Mouse (Mus musculus) intestine, embryonic 14.5 days (tissue): ENCODE results near the gene Thap12. TPM values are rescaled to one million over a fixed set of nuclear protein-coding genes. Genes with fewer than 3 reads are reported as not detected.

ENCODE experiments used
- ATAC-seq: fragments of 200-750 bp; cut with Nextera tagmentation; replicated peaks from 2 replicates; pipeline ENCODE4 v1.8.0; 2017; ENCODE audit warnings: low read depth, moderate number of reproducible peaks, moderate TSS enrichment, moderate library complexity; ENCODE audit not compliant: low FRiP score, low TSS enrichment
- DNase-seq: peaks from one replicate; pipeline ENCODE4 v3.0.0-alpha.2; 2018; ENCODE audit warnings: low spot score
- H3K27ac ChIP-seq: fragments of 300-500 bp; sonication (generic); 2 replicates; pipeline ENCODE4 v1.5.1; 2014; ENCODE audit warnings: low read depth, mild to moderate bottlenecking, control low read depth
- H3K27me3 ChIP-seq: fragments of 300-500 bp; sonication (generic); replicated peaks from 2 replicates; pipeline ENCODE4 v1.6.1; 2014; ENCODE audit warnings: low read length, control low read depth; ENCODE audit not compliant: control insufficient read depth, insufficient read depth
- H3K36me3 ChIP-seq: fragments of 300-500 bp; sonication (generic); 2 replicates; pipeline ENCODE4 v1.6.1; 2014; ENCODE audit warnings: low read length, control low read depth; ENCODE audit not compliant: control insufficient read depth, insufficient read depth
- H3K4me1 ChIP-seq: fragments of 300-500 bp; sonication (generic); replicated peaks from 2 replicates; pipeline ENCODE4 v1.6.1; 2014; ENCODE audit warnings: low read length, control low read depth, mixed read lengths; ENCODE audit not compliant: control insufficient read depth, insufficient read depth
- H3K4me2 ChIP-seq: fragments of 300-500 bp; sonication (generic); 2 replicates; pipeline ENCODE4 v1.6.1; 2014; ENCODE audit warnings: low read length
- H3K4me3 ChIP-seq: fragments of 300-500 bp; sonication (generic); 2 replicates; pipeline ENCODE4 v1.5.1; 2014; ENCODE audit warnings: low read depth, low read length, control low read depth, mixed read lengths
- H3K9ac ChIP-seq: fragments of 300-500 bp; sonication (generic); 2 replicates; pipeline ENCODE4 v1.6.1; 2014; ENCODE audit warnings: mild to moderate bottlenecking, low read length
- H3K9me3 ChIP-seq: fragments of 300-500 bp; sonication (generic); 2 replicates; pipeline ENCODE4 v1.6.1; 2016; ENCODE audit warnings: low read length, control low read depth; ENCODE audit not compliant: control insufficient read depth
- WGBS: fragments of 180-500 bp; shearing (Covaris S2); extraction: QIAGEN DNeasy Blood & Tissue Kit; methylation state at CpG from one replicate; pipeline ENCODE4 v1.1.7; 2014; 5-methylcytosine and 5-hydroxymethylcytosine counted together
- polyA plus RNA-seq: library from polyadenylated mRNA; unstranded; fragments of >200 nt; fragmentation: Nextera tagmentation; extraction: Ambion mirVana; gene quantifications from 2 replicates; pipeline ENCODE4 v1.2.1, GENCODE M21; 2014

Gene Thap12
- polyA plus RNA-seq, 1 experiment from 2014 or later = 58.8 TPM

- 49% methylated on average over 11 of the region's 11 CpGs for WGBS
- DNase-seq = no peak
- ATAC-seq = no peak
- Histone ChIP-seq H3K4me3 (no peak overlapping the region), H3K9me3 (no peaks in the 10 kb centered on the region), H3K9ac (no peak overlapping the region), H3K4me2 (no peak overlapping the region), H3K36me3 (no peaks in the 10 kb centered on the region), H3K27me3 (no peaks in the 10 kb centered on the region), H3K4me1 (0 out of 2 replicates have a peak, but pooled peaks cover 3% of the 10 kb centered on the region), H3K27ac (no peak overlapping the region)
Observed at GRCm38 (mm10) chr7:98756050-98756449, 53.1 kb downstream of the Thap12 start.

DNA sequence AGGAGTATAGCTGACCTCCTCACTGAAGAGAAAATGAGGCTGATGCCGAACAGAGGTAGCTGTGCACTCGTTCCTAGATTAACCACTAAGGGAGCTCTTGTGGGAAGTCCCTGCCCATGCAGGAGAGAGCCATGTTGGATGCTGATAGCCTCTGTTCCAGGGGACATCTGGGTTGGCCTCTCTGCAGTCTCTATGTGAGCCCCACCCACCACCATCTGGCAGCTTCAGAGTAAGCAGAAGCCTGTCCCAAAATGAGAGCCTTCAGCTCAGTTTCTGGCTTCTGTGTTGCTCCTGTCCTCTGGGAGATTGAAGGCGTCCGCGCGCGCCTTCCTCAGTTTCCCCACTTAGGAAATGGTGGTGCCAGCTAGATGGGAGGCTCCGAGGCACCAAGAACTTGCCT, 53.7 kb downstream of the Thap12 start:
- 81% methylated on average over 8 of the region's 8 CpGs for WGBS
- Histone ChIP-seq H3K4me2 (no peak overlapping the region), H3K9ac (no peak overlapping the region), H3K9me3 (no peaks in the 10 kb centered on the region), H3K4me1 (0 out of 2 replicates have a peak, but pooled peaks cover 3% of the 10 kb centered on the region), H3K27ac (no peak overlapping the region), H3K27me3 (no peaks in the 10 kb centered on the region), H3K4me3 (no peak overlapping the region), H3K36me3 (no peaks in the 10 kb centered on the region)
- no peak for ATAC-seq
- DNase-seq = no peak

DNA sequence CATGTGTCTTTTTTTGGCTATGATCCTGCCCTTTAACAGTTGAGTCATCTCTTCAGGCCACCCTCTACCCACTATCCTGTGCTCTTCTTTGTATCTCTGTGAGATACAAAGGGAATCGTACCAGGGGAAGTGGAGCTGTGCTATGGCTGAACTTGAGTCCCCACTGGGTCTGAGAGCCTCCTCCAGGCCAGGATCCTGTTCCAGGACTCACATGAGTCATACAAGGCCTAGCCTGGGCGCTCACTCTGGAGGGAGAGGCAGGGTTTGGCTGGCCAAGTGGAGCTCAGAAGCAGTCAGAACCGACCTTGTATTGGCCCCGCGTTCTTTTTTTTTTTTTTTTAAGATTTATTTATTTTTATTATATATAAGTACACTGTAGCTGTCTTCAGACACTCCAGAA, 57.2 kb downstream of the Thap12 start:
- Histone ChIP-seq H3K27ac (no peak overlapping the region), H3K4me1 (no peaks in the 10 kb centered on the region), H3K36me3 (no peaks in the 10 kb centered on the region), H3K9me3 (no peaks in the 10 kb centered on the region), H3K27me3 (no peaks in the 10 kb centered on the region), H3K4me3 (no peak overlapping the region), H3K4me2 (no peak overlapping the region), H3K9ac (no peak overlapping the region)
- WGBS = 77% methylated on average over 5 of the region's 5 CpGs
- ATAC-seq (no peak), DNase-seq (no peak)

GRCm38 (mm10) chr7:98763911-98764310, 61.0 kb downstream of the Thap12 start:
- Histone ChIP-seq H3K9ac (no peak overlapping the region), H3K4me1 (peaks cover under 1% of the 10 kb centered on the region; the same call in 1 of the 2 replicates), H3K9me3 (no peaks in the 10 kb centered on the region), H3K4me2 (no peak overlapping the region), H3K4me3 (no peak overlapping the region), H3K27ac (no peak overlapping the region), H3K27me3 (no peaks in the 10 kb centered on the region), H3K36me3 (no peaks in the 10 kb centered on the region)
- WGBS = 93% methylated on average over 10 of the region's 10 CpGs
- ATAC-seq (no peak), DNase-seq (no peak)

DNA sequence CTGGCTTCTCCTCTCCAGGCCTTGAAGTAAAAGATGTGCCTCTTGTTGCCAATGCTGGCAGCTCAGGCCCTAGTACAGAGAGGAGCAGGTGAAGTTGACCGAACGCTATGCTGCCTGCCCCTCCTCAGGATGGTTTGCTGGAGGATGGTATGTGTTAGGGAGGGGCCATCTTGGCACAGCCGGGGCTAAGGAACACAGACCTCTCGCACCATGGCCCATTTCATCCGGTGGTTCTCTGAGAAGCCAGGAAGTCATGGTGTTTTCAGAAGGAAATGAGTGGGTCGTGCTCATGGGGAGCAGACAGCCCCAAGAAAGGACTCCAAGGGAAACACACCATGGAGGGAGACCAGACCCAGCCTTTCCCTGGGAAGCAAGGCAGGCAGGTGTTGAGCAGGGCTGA, 64.4 kb downstream of the Thap12 start:
- no peak for ATAC-seq
- no peak for DNase-seq
- Histone ChIP-seq H3K4me2 (no peak overlapping the region), H3K9me3 (no peaks in the 10 kb centered on the region), H3K4me1 (peaks cover 20% of the 10 kb centered on the region), H3K27ac (no peak overlapping the region), H3K9ac (no peak overlapping the region), H3K27me3 (no peaks in the 10 kb centered on the region), H3K4me3 (no peak overlapping the region), H3K36me3 (no peaks in the 10 kb centered on the region)
- 72% methylated on average over 6 of the region's 6 CpGs for WGBS

Other genes with a start within 250 kb of the Thap12 start
- gene Lrrc32, start 213.8 kb upstream of the Thap12 start, polyA plus RNA-seq = 13.0 and 14.9 TPM in 2 replicates
- 32.3 and 41.7 TPM in 2 replicates for gene Emsy, start 46.3 kb upstream of the Thap12 start, polyA plus RNA-seq
- gene Wnt11, start 132.0 kb downstream of the Thap12 start, polyA plus RNA-seq = 3.6 and 3.9 TPM in 2 replicates